In the genomic region with DNA sequence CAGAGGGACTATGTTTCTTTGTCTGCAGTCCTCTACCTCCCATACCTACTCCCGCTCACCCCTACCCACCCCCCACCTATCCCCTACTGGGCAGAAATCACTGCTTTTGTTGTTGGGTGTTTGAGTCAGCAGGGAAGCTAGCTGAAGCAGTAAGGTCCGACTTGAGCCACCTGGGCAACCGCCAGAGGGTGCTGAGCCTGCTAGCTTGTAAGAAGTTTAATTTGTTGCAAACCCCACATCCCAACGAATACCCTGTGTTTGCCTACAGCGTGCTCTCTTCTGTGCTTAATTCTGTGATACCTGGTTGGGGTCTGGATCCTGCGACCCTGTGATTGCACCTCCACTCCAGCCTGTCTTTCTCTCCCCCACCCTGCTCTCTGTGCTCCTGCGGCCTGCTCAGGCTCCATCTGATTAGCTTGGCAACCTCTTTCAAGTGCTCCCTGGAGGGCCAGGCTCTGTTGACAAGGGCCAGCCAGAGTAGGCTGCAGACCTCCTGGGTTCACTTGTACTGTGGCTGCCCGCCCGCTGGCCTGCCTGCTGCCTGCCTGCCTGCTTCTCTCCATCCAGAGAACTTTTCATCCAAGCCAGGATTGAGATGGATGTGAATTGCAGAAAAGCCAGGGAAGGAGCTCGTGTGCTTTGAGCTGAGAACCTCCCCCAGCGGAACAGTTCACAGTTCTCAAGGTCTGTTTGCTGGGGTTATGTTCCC, we compare ENCODE assay signal across 9 mouse cellular contexts.
DNase-seq lines count a peak whose midpoint lies in the region; ATAC-seq and TF ChIP-seq lines count a peak whose summit lies in the region.
"Had no signal": no experiment of that assay in that cellular context is flagged by ENCODE, and none has a peak within 500 bp of the region (broad histone marks: within the 10 kb centered on the region; RNA-seq: fewer than 3 reads in every experiment).

No protein-coding gene starts in this region.

- no peaks in the 10 kb centered on the region for H3K9me3 ChIP-seq in heart, postnatal 0 days (replicated peaks; ENCODE audit: control insufficient read depth, low read length)
- H3K9me3 ChIP-seq in limb, embryonic 15.5 days, result no peaks in the 10 kb centered on the region
- H3K9me3 ChIP-seq in stomach, embryonic 16.5 days (replicated peaks; ENCODE audit: control insufficient read depth, low read length), result no peaks in the 10 kb centered on the region

- H3K9ac ChIP-seq in heart, postnatal 0 days (replicated peaks; ENCODE audit: low read depth, low read length), result no peak overlapping the region
- H3K9ac ChIP-seq in limb, embryonic 15.5 days, result no peak overlapping the region
- no peak overlapping the region for H3K9ac ChIP-seq in stomach, embryonic 16.5 days (ENCODE audit: low read length)

- ATAC-seq in heart, postnatal 0 days (ENCODE audit: insufficient read depth, low read depth), result no peak
- ATAC-seq in limb, embryonic 15.5 days (ENCODE audit: insufficient number of reproducible peaks, low FRiP score, low TSS enrichment, low read depth), result no peak
- peak; percentile 63; the same call in 1 of the 2 replicates for ATAC-seq in stomach, embryonic 16.5 days (ENCODE audit: insufficient read depth, low FRiP score)

- no peak overlapping the region for H3K4me2 ChIP-seq in heart, postnatal 0 days (ENCODE audit: low read depth, low read length)
- no peak overlapping the region for H3K4me2 ChIP-seq in limb, embryonic 15.5 days
- no peak overlapping the region for H3K4me2 ChIP-seq in stomach, embryonic 16.5 days (ENCODE audit: low read depth, low read length)

- no peak overlapping the region for H3K4me3 ChIP-seq in cerebellum, adult 2 months (replicated peaks; ENCODE audit: insufficient read depth, low read depth, low read length)
- H3K4me3 ChIP-seq in heart, postnatal 0 days (ENCODE audit: low read depth, low read length), result no peak overlapping the region
- H3K4me3 ChIP-seq in limb, embryonic 15.5 days, result no peak overlapping the region
- no peak overlapping the region for H3K4me3 ChIP-seq in stomach, embryonic 16.5 days (replicated peaks; ENCODE audit: low read length)
- H3K4me3 ChIP-seq: erythroblast, embryonic 14.5 days had no signal

- WGBS in cerebellum, adult 2 months, result 18% methylated on average over 11 of the region's 11 CpGs
- WGBS in heart, postnatal 0 days, result 26% methylated on average over 11 of the region's 11 CpGs
- WGBS in limb, embryonic 15.5 days, result 25% methylated on average over 11 of the region's 11 CpGs
- WGBS in stomach, embryonic 16.5 days, result 36% methylated on average over 11 of the region's 11 CpGs

- peak; percentile 11; the same call in 1 of the 2 replicates for TF ChIP-seq CTCF in cerebellum, adult 2 months (IDR thresholded peaks at IDR 0.05; ENCODE audit: borderline replicate concordance, insufficient read depth, low read depth, low read length)
- peak; percentile 28 for TF ChIP-seq CTCF in heart, postnatal 0 days (IDR thresholded peaks at IDR 0.05; ENCODE audit: low read depth)

- H3K4me1 ChIP-seq in cerebellum, adult 2 months (ENCODE audit: control insufficient read depth, insufficient read depth, low read length), result peaks cover 34% of the 10 kb centered on the region
- peaks cover 14% of the 10 kb centered on the region; the same call in 1 of the 2 replicates for H3K4me1 ChIP-seq in heart, postnatal 0 days (ENCODE audit: control insufficient read depth, insufficient read depth)
- peaks cover 24% of the 10 kb centered on the region for H3K4me1 ChIP-seq in limb, embryonic 15.5 days
- peaks cover 23% of the 10 kb centered on the region for H3K4me1 ChIP-seq in stomach, embryonic 16.5 days (ENCODE audit: control insufficient read depth, insufficient read depth, low read length)

- no peak for TF ChIP-seq EP300 in heart, postnatal 0 days (IDR thresholded peaks at IDR 0.05; ENCODE audit: low read depth)

- TF ChIP-seq POLR2A in cerebellum, adult 2 months (IDR thresholded peaks at IDR 0.05; ENCODE audit: borderline replicate concordance, insufficient read depth, low read length), result no peak

- peak; percentile 31 for DNase-seq in gastrocnemius, postnatal 25 days
- no peak for DNase-seq in gastrocnemius, postnatal 4 days (ENCODE audit: low spot score in 2 of 2)
- peak; percentile 49 to 64 for DNase-seq in cerebellum, adult 2 months
- no peak for DNase-seq in heart, postnatal 0 days (ENCODE audit: low spot score)
- no peak for DNase-seq in right cerebral cortex, postnatal 25 days
- DNase-seq in embryo, embryonic 11 days, result no peak

- H3K27ac ChIP-seq in cerebellum, adult 2 months (ENCODE audit: insufficient read depth, low read length), result peak overlapping the region; percentile 52
- 0 out of 2 replicates have a peak overlapping the region, but pooled peaks have one; percentile 3 for H3K27ac ChIP-seq in heart, postnatal 0 days (ENCODE audit: low read depth)
- peak overlapping the region; percentile 38 for H3K27ac ChIP-seq in limb, embryonic 15.5 days
- H3K27ac ChIP-seq in stomach, embryonic 16.5 days (ENCODE audit: low read length), result peak overlapping the region; percentile 36; the same call in 1 of the 2 replicates

- H3K27me3 ChIP-seq in cerebellum, adult 2 months (ENCODE audit: control insufficient read depth, insufficient read depth, low read length), result no peaks in the 10 kb centered on the region
- no peaks in the 10 kb centered on the region for H3K27me3 ChIP-seq in heart, postnatal 0 days (ENCODE audit: control insufficient read depth, insufficient read depth, low read length)
- no peaks in the 10 kb centered on the region for H3K27me3 ChIP-seq in limb, embryonic 15.5 days
- H3K27me3 ChIP-seq in stomach, embryonic 16.5 days (ENCODE audit: control insufficient read depth, insufficient read depth, low read length), result no peaks in the 10 kb centered on the region

- no peaks in the 10 kb centered on the region for H3K36me3 ChIP-seq in heart, postnatal 0 days (replicated peaks; ENCODE audit: control insufficient read depth, insufficient read depth, low read length)
- H3K36me3 ChIP-seq in limb, embryonic 15.5 days, result no peaks in the 10 kb centered on the region
- H3K36me3 ChIP-seq in stomach, embryonic 16.5 days (ENCODE audit: control insufficient read depth, insufficient read depth, low read length), result no peaks in the 10 kb centered on the region

Comparison
In these comparisons a context has a peak if more than half of its experiments do, and no peak if none do; other contexts are left out.
1. DNase-seq: peak in gastrocnemius, postnatal 25 days (single experiment) and cerebellum, adult 2 months (2 of 2); none in gastrocnemius, postnatal 4 days (0 of 2), heart, postnatal 0 days (single experiment), right cerebral cortex, postnatal 25 days (single experiment) and embryo, embryonic 11 days (single experiment).
2. Peak in every context shown above with its lines, with median percentiles within 50 percentile points of each other: H3K27ac ChIP-seq.